In the genomic region with DNA sequence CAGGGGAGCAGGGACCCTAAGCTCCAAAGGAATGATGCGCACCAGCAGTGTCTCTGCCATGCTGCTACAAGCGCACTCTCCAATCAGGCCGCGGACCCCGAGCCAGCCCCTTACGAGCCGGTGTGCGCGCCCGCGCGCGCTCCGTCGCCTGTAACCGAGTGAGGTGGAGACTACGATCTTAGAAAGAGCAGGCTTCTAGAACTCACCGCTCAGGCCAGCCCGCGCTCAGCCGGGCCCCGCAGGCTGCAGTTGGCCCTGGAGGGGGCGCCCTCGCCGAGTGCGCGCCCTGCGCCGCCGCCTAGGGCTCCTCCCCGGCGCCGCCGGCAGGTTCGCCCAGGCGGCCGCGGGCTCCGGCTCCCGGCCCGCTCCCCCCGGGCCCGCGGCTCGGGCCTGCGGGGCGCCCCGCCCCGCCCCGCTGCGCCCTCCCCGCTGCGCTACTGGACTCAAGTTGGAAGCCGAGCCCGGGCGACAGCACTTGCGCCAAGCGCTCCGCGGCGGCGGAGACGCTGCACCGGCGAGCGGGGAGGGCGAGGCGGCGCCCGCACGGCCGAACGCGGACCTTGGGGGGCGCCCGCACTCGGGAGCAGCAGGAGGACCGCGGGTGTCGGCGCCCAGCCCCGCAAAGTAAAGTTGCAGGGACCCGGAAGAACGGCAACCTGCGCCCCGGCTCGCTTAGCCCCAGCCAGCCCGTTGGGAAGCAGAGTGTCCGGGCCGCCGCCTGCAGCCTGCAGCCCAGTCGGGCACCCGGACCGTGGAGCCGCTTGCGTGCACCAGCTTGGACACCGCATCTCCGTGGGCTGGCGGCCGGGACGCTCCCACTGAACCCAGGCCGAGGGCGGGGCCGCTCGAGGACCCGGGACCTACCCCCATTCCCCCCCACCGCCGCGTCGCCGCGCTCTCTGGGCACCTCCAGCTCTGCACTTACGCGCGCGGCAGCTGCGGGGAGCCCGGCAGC, we compare ENCODE assay signal across 8 mouse cellular contexts. TPM values are rescaled to one million over a fixed set of nuclear protein-coding genes. Genes with fewer than 3 reads are reported as not detected.
A peak's percentile ranks its signal among the peaks of the same experiment; 100 is the strongest.
DNase-seq lines count a peak whose midpoint lies in the region; ATAC-seq and TF ChIP-seq lines count a peak whose summit lies in the region.

No protein-coding gene starts in this region.

- peak; percentile 5 to 13 for DNase-seq in heart, adult 18-20 months
- DNase-seq in heart, adult 9 months (ENCODE audit: low spot score in 2 of 2): no peak
- DNase-seq in cerebellum, adult 8-10 months: peak; percentile 82
- no peak for DNase-seq in kidney, adult 2 months

- no peaks in the 10 kb centered on the region for H3K9me3 ChIP-seq in limb, embryonic 12.5 days

- H3K4me2 ChIP-seq in limb, embryonic 12.5 days: peak overlapping the region; percentile 92

- H3K4me1 ChIP-seq in kidney, adult 2 months (ENCODE audit: control insufficient read depth, insufficient read depth, low read length): no peaks in the 10 kb centered on the region
- H3K4me1 ChIP-seq in limb, embryonic 12.5 days (replicated peaks): peaks cover 23% of the 10 kb centered on the region
- peaks cover 19% of the 10 kb centered on the region for H3K4me1 ChIP-seq in olfactory bulb, adult 2 months (ENCODE audit: control insufficient read depth, insufficient read depth, low read length)

- no peaks in the 10 kb centered on the region for H3K27me3 ChIP-seq in kidney, adult 2 months (replicated peaks; ENCODE audit: control insufficient read depth, insufficient read depth, low read length)
- H3K27me3 ChIP-seq in limb, embryonic 12.5 days: peaks cover 97% of the 10 kb centered on the region

- no peaks in the 10 kb centered on the region for H3K36me3 ChIP-seq in kidney, adult 2 months (ENCODE audit: control insufficient read depth, insufficient read depth, low read length)
- no peaks in the 10 kb centered on the region for H3K36me3 ChIP-seq in limb, embryonic 12.5 days

- TF ChIP-seq CTCF in kidney, adult 2 months (conservative IDR thresholded peaks at IDR 0.05; ENCODE audit: insufficient read depth, insufficient read length, low read depth, low read length): no peak
- peak; percentile 39; the same call in 1 of the 2 replicates for TF ChIP-seq CTCF in olfactory bulb, adult 2 months (IDR thresholded peaks at IDR 0.05; ENCODE audit: insufficient read depth, low read depth, low read length)

- H3K9ac ChIP-seq in limb, embryonic 12.5 days (replicated peaks): peak overlapping the region; percentile 40; the same call in 1 of the 2 replicates

- 1% methylated on average over 116 of the region's 118 CpGs for WGBS in kidney, adult 2 months
- WGBS in limb, embryonic 12.5 days: under 1% methylated on average over 110 of the region's 118 CpGs
- under 1% methylated on average over 118 of the region's 118 CpGs for WGBS in olfactory bulb, adult 2 months

- H3K4me3 ChIP-seq in kidney, adult 2 months (ENCODE audit: insufficient read depth, low read depth, low read length): peak overlapping the region; percentile 32
- H3K4me3 ChIP-seq in limb, embryonic 12.5 days (replicated peaks): peak overlapping the region; percentile 52
- H3K4me3 ChIP-seq in olfactory bulb, adult 2 months (ENCODE audit: insufficient read depth, low read depth, low read length): peak overlapping the region; percentile 56

- no peak for TF ChIP-seq POLR2A in kidney, adult 2 months (IDR thresholded peaks at IDR 0.05; ENCODE audit: low read depth, low read length)
- 0 out of 2 replicates have a peak, but pooled peaks have one; percentile 18 for TF ChIP-seq POLR2A in olfactory bulb, adult 2 months (IDR thresholded peaks at IDR 0.05; ENCODE audit: insufficient read depth, low read depth, low read length)

- ATAC-seq in frontal cortex, adult (ENCODE audit: low TSS enrichment): peak; percentile 76
- ATAC-seq in limb, embryonic 12.5 days (ENCODE audit: insufficient number of reproducible peaks, insufficient read depth, low FRiP score, low TSS enrichment, low read depth): no peak
- no peak for ATAC-seq in megakaryocyte progenitor cell, adult 5-6 weeks (replicated peaks; ENCODE audit: poor library complexity)

- no peak overlapping the region for H3K27ac ChIP-seq in kidney, adult 2 months (ENCODE audit: insufficient read depth, low read depth, low read length)
- H3K27ac ChIP-seq in limb, embryonic 12.5 days: no peak overlapping the region
- H3K27ac ChIP-seq in olfactory bulb, adult 2 months (ENCODE audit: insufficient read depth, low read depth, low read length): no peak overlapping the region

RNA-seq across cellular contexts. Expression of a gene that starts 0.9 kb away (rescaled TPM):
- under 1 TPM; 0.49 to 0.52 TPM for total RNA-seq in heart, adult 18-20 months (2021)
- 1.8 and 2.1 TPM in 2 replicates for polyA plus RNA-seq in kidney, adult 2 months (2012; rRNA removed)
- polyA plus RNA-seq in limb, embryonic 12.5 days (2016; fragmentation: Nextera tagmentation; extraction: Ambion mirVana): 0.09 TPM in 1 of 2 replicates, not detected in the other
- not detected in 2 replicates for polyA plus RNA-seq in olfactory bulb, adult 2 months (2012; ENCODE audit: insufficient read depth, insufficient read length, low replicate concordance, missing spikeins)
- total RNA-seq in megakaryocyte progenitor cell, adult 5-6 weeks (2015): not detected in 2 replicates
- not detected in 2 replicates for total RNA-seq in megakaryocyte progenitor cell, adult 5-6 weeks (2017)

Comparison
In these comparisons a context has a peak if more than half of its experiments do, and no peak if none do; other contexts are left out.
1. DNase-seq: peak in heart, adult 18-20 months (2 of 2) and cerebellum, adult 8-10 months (single experiment); none in heart, adult 9 months (0 of 2) and kidney, adult 2 months (single experiment).
2. Peak in every context shown above with its lines, with median percentiles within 50 percentile points of each other: H3K4me3 ChIP-seq.